Mouse (Mus musculus) heart, embryonic 15.5 days (tissue): ENCODE measurements around the gene Aanat. TPM values are rescaled to one million over a fixed set of nuclear protein-coding genes. Genes with fewer than 3 reads are reported as not detected.
A peak's percentile ranks its signal among the peaks of the same experiment; 100 is the strongest.

Experiments
- ATAC-seq: fragments of 200-750 bp; cut with Nextera tagmentation; replicated peaks from 2 replicates; pipeline ENCODE4 v1.8.0; 2017; ENCODE audit warnings: low read depth, moderate TSS enrichment; ENCODE audit not compliant: insufficient number of reproducible peaks, insufficient read depth, low FRiP score
- H3K27ac ChIP-seq: fragments of 300-500 bp; sonication (generic); 2 replicates; pipeline ENCODE4 v1.5.1; 2015; ENCODE audit warnings: mild to moderate bottlenecking, inconsistent platforms
- H3K27me3 ChIP-seq: fragments of 300-500 bp; sonication (generic); 2 replicates; pipeline ENCODE4 v1.6.1; 2015; ENCODE audit warnings: inconsistent platforms
- H3K36me3 ChIP-seq: fragments of 300-500 bp; sonication (generic); 2 replicates; pipeline ENCODE4 v1.6.1; 2015; ENCODE audit warnings: mild to moderate bottlenecking, inconsistent platforms
- H3K4me1 ChIP-seq: fragments of 300-500 bp; sonication (generic); replicated peaks from 2 replicates; pipeline ENCODE4 v1.6.1; 2015; ENCODE audit warnings: inconsistent platforms
- H3K4me2 ChIP-seq: fragments of 300-500 bp; sonication (generic); 2 replicates; pipeline ENCODE4 v1.6.1; 2015; ENCODE audit warnings: inconsistent platforms, mild to moderate bottlenecking, moderate library complexity
- H3K4me3 ChIP-seq: fragments of 300-500 bp; sonication (generic); 2 replicates; pipeline ENCODE4 v1.5.1; 2015; ENCODE audit warnings: mild to moderate bottlenecking, inconsistent platforms
- H3K9ac ChIP-seq: fragments of 300-500 bp; sonication (generic); 2 replicates; pipeline ENCODE4 v1.6.1; 2015; ENCODE audit warnings: mild to moderate bottlenecking, inconsistent platforms
- H3K9me3 ChIP-seq: fragments of 300-500 bp; sonication (generic); replicated peaks from 2 replicates; pipeline ENCODE4 v1.6.1; 2016; ENCODE audit warnings: inconsistent platforms
- WGBS: fragments of 180-500 bp; shearing (Covaris S2); methylation state at CpG from one replicate; pipeline ENCODE4 v1.1.7; 2015; ENCODE audit warnings: mixed read lengths; 5-methylcytosine and 5-hydroxymethylcytosine counted together
- polyA plus RNA-seq: library from polyadenylated mRNA; unstranded; fragments of >200 nt; fragmentation: Nextera tagmentation; extraction: Ambion mirVana; gene quantifications from 2 replicates; pipeline ENCODE4 v1.2.1, GENCODE M21; 2015

The Aanat gene
- polyA plus RNA-seq, 1 experiment from 2014 or later: not detected

DNA sequence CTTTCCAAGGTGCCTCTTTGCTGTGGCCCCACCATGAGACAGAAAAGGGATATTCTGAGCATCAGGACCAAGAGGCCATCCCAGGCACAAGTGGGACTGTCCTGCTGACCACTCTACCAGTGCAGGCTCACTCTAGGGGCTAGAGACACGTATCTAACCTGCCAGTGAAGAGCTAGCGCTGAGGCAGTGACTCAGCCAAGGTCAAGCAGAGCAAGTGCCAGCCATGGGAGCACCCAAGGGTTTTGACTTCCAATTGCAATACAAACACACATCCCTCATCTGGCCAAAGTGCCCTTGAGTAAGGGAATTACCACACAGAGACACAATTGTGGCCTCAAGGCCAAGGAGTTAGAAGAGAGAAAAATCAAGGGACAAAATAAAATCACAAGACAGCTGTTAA is 10.8 kb upstream of the Aanat start:
- no peaks in the 10 kb centered on the region for H3K27me3 ChIP-seq
- 0 out of 2 replicates have a peak overlapping the region, but pooled peaks have one; percentile 12 for H3K4me2 ChIP-seq
- H3K4me3 ChIP-seq: no peak overlapping the region
- H3K4me1 ChIP-seq: peaks cover 67% of the 10 kb centered on the region
- 47% methylated on average over 2 of the region's 2 CpGs for WGBS
- peak overlapping the region; percentile 59 for H3K27ac ChIP-seq
- H3K9me3 ChIP-seq: no peaks in the 10 kb centered on the region
- ATAC-seq: no peak
- no peak overlapping the region for H3K9ac ChIP-seq
- H3K36me3 ChIP-seq: no peaks in the 10 kb centered on the region

DNA sequence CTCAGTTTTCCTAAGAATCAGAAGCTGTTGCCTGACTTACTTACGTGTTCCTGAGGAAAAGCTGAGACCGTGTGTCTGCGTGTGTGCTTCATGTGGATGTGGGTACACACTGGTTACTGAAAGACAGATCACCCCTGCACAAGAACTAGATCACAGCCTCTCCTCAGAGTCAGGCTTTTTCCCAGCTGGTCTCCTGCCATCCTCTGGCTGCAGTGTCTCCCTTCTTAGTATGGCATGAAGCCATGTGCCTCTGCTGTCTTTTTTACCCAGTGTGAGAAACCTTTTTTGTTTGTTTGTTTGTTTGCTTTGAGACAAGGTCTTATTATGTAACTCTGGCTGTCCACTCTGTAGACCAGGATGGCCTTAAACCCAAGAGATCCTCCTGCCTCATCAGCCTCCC is 7.0 kb upstream of the Aanat start:
- H3K9me3 ChIP-seq: no peaks in the 10 kb centered on the region
- H3K4me3 ChIP-seq: no peak overlapping the region
- H3K4me1 ChIP-seq: peaks cover 38% of the 10 kb centered on the region
- H3K27me3 ChIP-seq: no peaks in the 10 kb centered on the region
- WGBS: 89% methylated on average over 3 of the region's 3 CpGs
- H3K9ac ChIP-seq: no peak overlapping the region
- no peak overlapping the region for H3K4me2 ChIP-seq
- H3K27ac ChIP-seq: no peak overlapping the region
- ATAC-seq: no peak
- H3K36me3 ChIP-seq: no peaks in the 10 kb centered on the region

DNA sequence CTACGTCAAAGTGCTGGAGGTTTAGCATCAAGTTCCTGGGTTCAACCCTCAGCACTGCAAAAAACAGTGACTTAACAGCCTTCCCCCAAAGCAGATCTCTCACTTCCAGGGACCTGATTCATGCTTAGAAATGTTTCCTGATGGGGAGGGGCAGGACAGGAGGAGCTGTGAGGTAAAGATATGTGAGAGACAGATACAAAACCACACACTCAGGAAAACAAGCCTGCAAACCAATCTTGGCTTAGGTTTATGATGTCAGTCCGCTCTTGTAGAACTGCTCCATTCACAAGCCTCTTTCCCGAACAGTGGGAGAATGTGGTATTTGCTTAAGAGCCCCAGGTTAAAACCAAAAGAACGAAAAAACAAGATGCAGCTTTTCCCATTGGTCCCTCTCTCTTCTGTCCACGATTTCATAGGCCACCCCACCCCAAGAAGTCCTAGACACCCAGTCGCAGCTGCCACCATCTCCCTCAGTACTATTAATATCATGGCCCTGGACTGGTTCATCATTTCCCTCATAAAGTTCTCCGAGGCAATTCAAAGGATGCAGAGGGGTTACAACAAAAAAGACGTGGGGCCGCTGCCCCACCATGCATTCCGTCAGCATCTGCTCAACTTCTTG is 6.1 kb upstream of the Aanat start:
- no peak overlapping the region for H3K27ac ChIP-seq
- H3K9me3 ChIP-seq: no peaks in the 10 kb centered on the region
- peak overlapping the region; percentile 87 for H3K9ac ChIP-seq
- H3K4me1 ChIP-seq: peaks cover 29% of the 10 kb centered on the region
- H3K4me2 ChIP-seq: peak overlapping the region; percentile 93
- 26% methylated on average over 10 of the region's 10 CpGs for WGBS
- H3K27me3 ChIP-seq: no peaks in the 10 kb centered on the region
- H3K36me3 ChIP-seq: no peaks in the 10 kb centered on the region
- no peak for ATAC-seq
- H3K4me3 ChIP-seq: peak overlapping the region; percentile 83

GRCm38 (mm10) chr11:116580711-116581375 is 5.4 kb upstream of the Aanat start:
- no peaks in the 10 kb centered on the region for H3K27me3 ChIP-seq
- H3K4me3 ChIP-seq: peak overlapping the region; percentile 83
- H3K27ac ChIP-seq: peak overlapping the region; percentile 83
- H3K9ac ChIP-seq: peak overlapping the region; percentile 87
- peak overlapping the region; percentile 93 for H3K4me2 ChIP-seq
- H3K36me3 ChIP-seq: no peaks in the 10 kb centered on the region
- H3K9me3 ChIP-seq: no peaks in the 10 kb centered on the region
- H3K4me1 ChIP-seq: peaks cover 22% of the 10 kb centered on the region
- under 1% methylated on average over 90 of the region's 91 CpGs for WGBS
- ATAC-seq: peak; percentile 74

GRCm38 (mm10) chr11:116581376-116581814 is 4.8 kb upstream of the Aanat start, which contains the start of gene Ube2o:
Gene Ube2o (minus strand): TSS chr11:116581447.
- Histone ChIP-seq H3K4me1 (peaks cover 19% of the 10 kb centered on the region), H3K4me2 (peak within 1 kb of the TSS; percentile 93), H3K9ac (peak within 1 kb of the TSS; percentile 87), H3K36me3 (no peaks in the 10 kb centered on the region), H3K9me3 (no peaks in the 10 kb centered on the region), H3K4me3 (peak within 1 kb of the TSS; percentile 83), H3K27ac (peak within 1 kb of the TSS; percentile 83), H3K27me3 (no peaks in the 10 kb centered on the region)
- WGBS: under 1% methylated on average over 50 of the region's 51 CpGs
- ATAC-seq: peak; percentile 88

DNA sequence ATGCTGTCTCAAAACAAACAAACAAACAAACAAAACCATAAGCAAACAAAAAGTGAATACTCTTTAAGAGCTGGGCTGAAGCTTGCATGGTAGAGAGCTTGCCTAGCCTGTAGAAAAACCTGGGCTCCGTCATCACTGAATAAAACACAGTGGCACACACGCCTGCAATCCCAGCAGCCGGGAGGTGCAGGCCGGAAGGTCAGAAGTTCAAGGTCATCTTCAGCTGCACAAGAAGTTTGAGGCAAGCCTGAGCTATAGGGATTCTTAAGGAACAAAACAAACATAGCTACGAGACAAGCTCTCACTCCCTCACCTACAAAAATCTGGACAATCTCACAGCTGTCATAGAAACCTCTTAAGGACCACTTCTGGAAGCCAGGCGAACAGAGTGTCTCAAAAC is 550 bp upstream of the Aanat start:
- no peak overlapping the region for H3K9ac ChIP-seq
- H3K9me3 ChIP-seq: no peaks in the 10 kb centered on the region
- H3K27ac ChIP-seq: no peak overlapping the region
- no peaks in the 10 kb centered on the region for H3K36me3 ChIP-seq
- H3K4me2 ChIP-seq: no peak overlapping the region
- peaks cover 12% of the 10 kb centered on the region; the same call in 1 of the 2 replicates for H3K27me3 ChIP-seq
- H3K4me1 ChIP-seq: peaks cover 15% of the 10 kb centered on the region
- H3K4me3 ChIP-seq: no peak overlapping the region
- no peak for ATAC-seq
- 58% methylated on average over 6 of the region's 6 CpGs for WGBS

DNA sequence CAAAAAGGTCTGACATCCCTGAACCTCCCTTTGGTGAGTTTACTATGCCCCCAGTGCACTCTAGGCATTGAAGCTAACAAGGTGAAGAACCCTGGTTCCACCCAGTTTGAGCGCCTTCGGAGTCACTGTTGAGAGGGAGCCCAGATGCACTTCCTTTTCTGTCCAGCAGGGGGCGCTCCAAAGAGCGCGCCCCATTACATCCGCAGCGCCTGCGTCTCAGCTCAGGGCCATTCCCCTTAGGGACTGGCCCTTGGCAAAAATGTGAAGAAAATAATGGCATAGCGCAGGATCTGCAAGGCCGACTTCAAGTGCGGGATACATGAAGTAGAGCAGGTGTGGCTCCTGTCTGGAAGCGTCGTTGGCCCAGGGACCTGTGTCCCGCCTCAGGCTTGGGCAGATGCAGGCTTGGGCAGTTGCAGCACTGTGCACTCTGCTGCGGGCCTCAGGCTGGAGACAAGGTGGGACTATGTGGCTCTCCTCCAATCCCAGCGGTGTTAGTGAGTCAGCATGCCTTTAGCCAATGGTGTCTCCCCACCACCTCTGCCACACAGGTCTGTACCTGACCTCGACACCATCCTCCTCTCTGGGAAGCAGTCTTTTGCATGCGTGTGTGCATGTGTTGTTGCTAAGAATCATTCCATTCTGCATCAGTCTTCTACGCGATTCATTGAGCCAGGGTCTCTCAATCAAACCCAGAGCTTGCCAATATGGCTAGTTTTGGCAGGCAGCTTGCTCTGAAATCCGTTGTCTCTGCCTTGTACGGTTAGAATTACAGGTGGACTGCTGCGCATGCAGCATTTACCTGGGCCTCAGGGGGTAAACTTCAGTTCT is 784 bp downstream of the Aanat start:
- ATAC-seq: peak; percentile 61
- H3K4me3 ChIP-seq: no peak overlapping the region
- peaks cover 12% of the 10 kb centered on the region; the same call in 1 of the 2 replicates for H3K27me3 ChIP-seq
- 26% methylated on average over 23 of the region's 23 CpGs for WGBS
- H3K4me2 ChIP-seq: peak overlapping the region; percentile 28; the same call in 1 of the 2 replicates
- no peaks in the 10 kb centered on the region for H3K36me3 ChIP-seq
- H3K9ac ChIP-seq: no peak overlapping the region
- no peaks in the 10 kb centered on the region for H3K9me3 ChIP-seq
- H3K27ac ChIP-seq: no peak overlapping the region
- peaks cover 14% of the 10 kb centered on the region for H3K4me1 ChIP-seq

DNA sequence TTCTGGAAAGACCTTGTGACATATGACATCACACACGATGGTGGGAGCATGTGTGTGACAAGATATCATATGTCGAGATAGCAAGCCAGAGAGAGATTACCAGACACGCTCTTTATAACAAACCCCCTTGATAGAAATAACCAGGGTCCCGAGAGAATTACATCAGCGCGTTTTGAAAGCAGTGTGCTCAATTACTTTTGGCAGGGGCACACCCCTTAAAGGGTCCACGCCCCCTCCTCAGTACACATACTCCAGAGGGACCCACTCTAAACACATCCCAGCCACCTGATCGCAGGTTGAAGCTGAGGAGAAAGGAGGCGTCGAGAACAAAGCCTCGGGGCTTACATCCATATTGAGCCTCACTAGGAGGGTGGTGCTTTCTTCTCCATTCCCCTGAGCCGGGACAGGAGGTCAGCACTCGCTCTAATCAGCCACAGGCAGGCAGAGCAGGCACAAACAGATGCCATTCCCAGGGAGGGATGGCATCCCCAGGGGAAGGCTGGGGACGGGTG is 2.8 kb downstream of the Aanat start:
- Histone ChIP-seq H3K4me1 (peaks cover 20% of the 10 kb centered on the region), H3K27me3 (peaks cover 12% of the 10 kb centered on the region; the same call in 1 of the 2 replicates), H3K9ac (no peak overlapping the region), H3K27ac (no peak overlapping the region), H3K4me2 (no peak overlapping the region), H3K9me3 (no peaks in the 10 kb centered on the region), H3K36me3 (no peaks in the 10 kb centered on the region), H3K4me3 (no peak overlapping the region)
- no peak for ATAC-seq
- WGBS: 21% methylated on average over 14 of the region's 14 CpGs

DNA sequence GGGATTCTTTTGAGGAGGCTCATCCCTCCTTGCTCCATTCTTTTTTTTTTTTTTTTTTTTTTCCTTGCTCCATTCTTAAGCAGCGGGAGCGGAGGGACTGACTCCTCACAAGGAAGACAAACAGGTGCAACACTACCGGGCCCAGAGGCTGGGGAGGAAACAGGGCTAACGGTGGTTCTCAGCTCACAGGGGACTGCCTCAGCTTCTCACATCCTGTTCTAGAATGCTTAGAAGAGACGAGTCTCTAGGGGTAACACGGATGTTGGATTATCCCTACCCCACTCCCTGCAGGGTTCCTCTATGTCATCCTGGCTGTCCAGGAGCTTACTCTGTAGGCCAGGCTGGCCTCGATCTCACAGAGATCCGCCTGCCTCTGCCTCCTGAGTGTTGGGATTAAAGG is 3.3 kb downstream of the Aanat start:
- Histone ChIP-seq H3K36me3 (no peaks in the 10 kb centered on the region), H3K4me2 (no peak overlapping the region), H3K4me1 (peaks cover 20% of the 10 kb centered on the region), H3K9me3 (no peaks in the 10 kb centered on the region), H3K4me3 (no peak overlapping the region), H3K27me3 (peaks cover 12% of the 10 kb centered on the region; the same call in 1 of the 2 replicates), H3K9ac (no peak overlapping the region), H3K27ac (no peak overlapping the region)
- WGBS: 58% methylated on average over 8 of the region's 8 CpGs
- no peak for ATAC-seq

DNA sequence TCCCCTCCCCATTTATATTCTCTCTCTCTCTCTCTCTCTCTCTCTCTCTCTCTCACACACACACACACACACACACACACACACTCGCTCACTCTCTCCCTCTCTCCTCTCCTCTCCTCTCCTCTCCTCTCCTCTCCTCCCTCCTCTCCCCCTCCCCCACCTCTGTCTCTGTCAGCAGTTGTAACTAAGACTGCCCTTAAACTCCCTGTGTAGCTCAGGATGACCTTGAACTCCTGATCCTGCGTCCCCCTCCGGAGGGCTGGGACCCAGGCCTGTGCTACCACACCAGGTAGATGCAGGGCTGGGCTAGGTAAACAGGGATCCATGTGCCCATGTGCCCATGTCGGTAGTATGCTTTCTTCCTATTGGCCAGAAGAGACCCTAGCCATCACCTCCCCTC is 5.4 kb downstream of the Aanat start:
- ATAC-seq: no peak
- H3K9me3 ChIP-seq: no peaks in the 10 kb centered on the region
- H3K4me3 ChIP-seq: no peak overlapping the region
- peaks cover 15% of the 10 kb centered on the region for H3K4me1 ChIP-seq
- H3K36me3 ChIP-seq: no peaks in the 10 kb centered on the region; the same call in 1 of the 2 replicates
- no peak overlapping the region for H3K4me2 ChIP-seq
- H3K27me3 ChIP-seq: peaks cover 12% of the 10 kb centered on the region; the same call in 1 of the 2 replicates
- 73% methylated on average over 4 of the region's 4 CpGs for WGBS
- H3K9ac ChIP-seq: no peak overlapping the region
- H3K27ac ChIP-seq: no peak overlapping the region

- Histone ChIP-seq H3K9me3 (no peaks in the 10 kb centered on the region), H3K4me3 (no peak overlapping the region), H3K4me2 (no peak overlapping the region), H3K27ac (no peak overlapping the region), H3K9ac (no peak overlapping the region), H3K27me3 (peaks cover 6% of the 10 kb centered on the region; the same call in 1 of the 2 replicates), H3K4me1 (peaks cover 14% of the 10 kb centered on the region), H3K36me3 (no peaks in the 10 kb centered on the region; the same call in 1 of the 2 replicates)
- ATAC-seq: peak; percentile 62
These were observed 6.2 kb downstream of the Aanat start for GRCm38 (mm10) chr11:116592428-116592827.
